Mouse (Mus musculus): ENCODE results near the gene Cfap74. TPM values are rescaled to one million over a fixed set of nuclear protein-coding genes. Genes with fewer than 3 reads are reported as not detected.

Cfap74 gene
- polyA plus RNA-seq, 1 experiment from 2014 or later = 2.1 TPM

- Histone ChIP-seq H3K9me3 (replicated peaks; ENCODE audit: control insufficient read depth, low read length) (no peaks in the 10 kb centered on the region), H3K27ac (ENCODE audit: low read length) (no peak within 1 kb of the TSS), H3K4me3 (replicated peaks; ENCODE audit: low read length) (peak within 1 kb of the TSS; percentile 43), H3K4me1 (ENCODE audit: control insufficient read depth, insufficient read depth, low read length) (no peaks in the 10 kb centered on the region), H3K27me3 (ENCODE audit: control insufficient read depth, insufficient read depth, low read length) (peaks cover 18% of the 10 kb centered on the region), H3K4me2 (ENCODE audit: low read depth, low read length) (peak within 1 kb of the TSS; percentile 75), H3K36me3 (ENCODE audit: control insufficient read depth, insufficient read depth, low read length) (no peaks in the 10 kb centered on the region), H3K9ac (ENCODE audit: low read length) (no peak within 1 kb of the TSS)
- ATAC-seq (ENCODE audit: insufficient read depth, low FRiP score) = peak; percentile 72; the same call in 1 of the 2 replicates
- under 1% methylated on average over 56 of the region's 57 CpGs for WGBS
These were observed 11.3 kb upstream of the Cfap74 start, which contains the start of gene Gabrd for GRCm38 (mm10) chr4:155397511-155398221. TSS of gene Gabrd (minus strand) at chr4:155398112.

- no peak overlapping the region for H3K27ac ChIP-seq (ENCODE audit: low read length)
- H3K4me1 ChIP-seq (ENCODE audit: control insufficient read depth, insufficient read depth, low read length) = no peaks in the 10 kb centered on the region
- WGBS = 5% methylated on average over 9 of the region's 9 CpGs
- no peaks in the 10 kb centered on the region for H3K36me3 ChIP-seq (ENCODE audit: control insufficient read depth, insufficient read depth, low read length)
- peak overlapping the region; percentile 43 for H3K4me3 ChIP-seq (replicated peaks; ENCODE audit: low read length)
- H3K9me3 ChIP-seq (replicated peaks; ENCODE audit: control insufficient read depth, low read length) = no peaks in the 10 kb centered on the region
- no peak for ATAC-seq (ENCODE audit: insufficient read depth, low FRiP score)
- peaks cover 18% of the 10 kb centered on the region for H3K27me3 ChIP-seq (ENCODE audit: control insufficient read depth, insufficient read depth, low read length)
- no peak overlapping the region for H3K9ac ChIP-seq (ENCODE audit: low read length)
- H3K4me2 ChIP-seq (ENCODE audit: low read depth, low read length) = peak overlapping the region; percentile 75
These were observed 10.8 kb upstream of the Cfap74 start for GRCm38 (mm10) chr4:155398222-155398540.

- no peaks in the 10 kb centered on the region; the same call in 1 of the 2 replicates for H3K9me3 ChIP-seq (replicated peaks; ENCODE audit: control insufficient read depth, low read length)
- no peak overlapping the region for H3K4me3 ChIP-seq (replicated peaks; ENCODE audit: low read length)
- H3K4me1 ChIP-seq (ENCODE audit: control insufficient read depth, insufficient read depth, low read length) = no peaks in the 10 kb centered on the region
- 62% methylated on average over 7 of the region's 7 CpGs for whole genome bisulfite sequencing
- no peak for ATAC-seq (ENCODE audit: insufficient read depth, low FRiP score)
- H3K9ac ChIP-seq (ENCODE audit: low read length) = no peak overlapping the region
- H3K27ac ChIP-seq (ENCODE audit: low read length) = no peak overlapping the region
- no peaks in the 10 kb centered on the region for H3K36me3 ChIP-seq (ENCODE audit: control insufficient read depth, insufficient read depth, low read length)
- H3K27me3 ChIP-seq (ENCODE audit: control insufficient read depth, insufficient read depth, low read length) = peaks cover 18% of the 10 kb centered on the region
- H3K4me2 ChIP-seq (ENCODE audit: low read depth, low read length) = no peak overlapping the region
These were observed 7.9 kb upstream of the Cfap74 start for GRCm38 (mm10) chr4:155401121-155401520.

- no peaks in the 10 kb centered on the region; the same call in 1 of the 2 replicates for H3K9me3 ChIP-seq (replicated peaks; ENCODE audit: control insufficient read depth, low read length)
- no peaks in the 10 kb centered on the region for H3K4me1 ChIP-seq (ENCODE audit: control insufficient read depth, insufficient read depth, low read length)
- no peak overlapping the region for H3K9ac ChIP-seq (ENCODE audit: low read length)
- ATAC-seq (ENCODE audit: insufficient read depth, low FRiP score) = no peak
- 84% methylated on average over 1 of the region's 1 CpGs for WGBS
- H3K27me3 ChIP-seq (ENCODE audit: control insufficient read depth, insufficient read depth, low read length) = peaks cover 10% of the 10 kb centered on the region
- no peaks in the 10 kb centered on the region for H3K36me3 ChIP-seq (ENCODE audit: control insufficient read depth, insufficient read depth, low read length)
- H3K4me3 ChIP-seq (replicated peaks; ENCODE audit: low read length) = no peak overlapping the region
- no peak overlapping the region for H3K4me2 ChIP-seq (ENCODE audit: low read depth, low read length)
- no peak overlapping the region for H3K27ac ChIP-seq (ENCODE audit: low read length)
These were observed 6.5 kb upstream of the Cfap74 start for GRCm38 (mm10) chr4:155402489-155402888.

- peak; percentile 37; the same call in 1 of the 2 replicates for ATAC-seq (ENCODE audit: insufficient read depth, low FRiP score)
- no peaks in the 10 kb centered on the region for H3K27me3 ChIP-seq (ENCODE audit: control insufficient read depth, insufficient read depth, low read length)
- H3K4me3 ChIP-seq (replicated peaks; ENCODE audit: low read length) = peak overlapping the region; percentile 55
- H3K9ac ChIP-seq (ENCODE audit: low read length) = peak overlapping the region; percentile 64; the same call in 1 of the 2 replicates
- peak overlapping the region; percentile 78 for H3K4me2 ChIP-seq (ENCODE audit: low read depth, low read length)
- H3K36me3 ChIP-seq (ENCODE audit: control insufficient read depth, insufficient read depth, low read length) = no peaks in the 10 kb centered on the region
- no peaks in the 10 kb centered on the region; the same call in 1 of the 2 replicates for H3K9me3 ChIP-seq (replicated peaks; ENCODE audit: control insufficient read depth, low read length)
- H3K4me1 ChIP-seq (ENCODE audit: control insufficient read depth, insufficient read depth, low read length) = peaks cover 5% of the 10 kb centered on the region; the same call in 1 of the 2 replicates
- H3K27ac ChIP-seq (ENCODE audit: low read length) = no peak overlapping the region
- WGBS = 1% methylated on average over 8 of the region's 8 CpGs
These were observed 314 bp upstream of the Cfap74 start for GRCm38 (mm10) chr4:155408695-155409057.

- Histone ChIP-seq H3K4me2 (ENCODE audit: low read depth, low read length) (no peak overlapping the region), H3K4me1 (ENCODE audit: control insufficient read depth, insufficient read depth, low read length) (peaks cover 5% of the 10 kb centered on the region; the same call in 1 of the 2 replicates), H3K4me3 (replicated peaks; ENCODE audit: low read length) (no peak overlapping the region), H3K36me3 (ENCODE audit: control insufficient read depth, insufficient read depth, low read length) (no peaks in the 10 kb centered on the region), H3K27me3 (ENCODE audit: control insufficient read depth, insufficient read depth, low read length) (no peaks in the 10 kb centered on the region), H3K27ac (ENCODE audit: low read length) (no peak overlapping the region), H3K9ac (ENCODE audit: low read length) (no peak overlapping the region), H3K9me3 (replicated peaks; ENCODE audit: control insufficient read depth, low read length) (no peaks in the 10 kb centered on the region)
- WGBS = 90% methylated on average over 6 of the region's 6 CpGs
- no peak for ATAC-seq (ENCODE audit: insufficient read depth, low FRiP score)
These were observed 3.1 kb downstream of the Cfap74 start for GRCm38 (mm10) chr4:155412124-155412523.

GRCm38 (mm10) chr4:155413641-155414335 lies 4.8 kb downstream of the Cfap74 start:
- ATAC-seq (ENCODE audit: insufficient read depth, low FRiP score) = no peak
- Histone ChIP-seq H3K9me3 (replicated peaks; ENCODE audit: control insufficient read depth, low read length) (no peaks in the 10 kb centered on the region), H3K36me3 (ENCODE audit: control insufficient read depth, insufficient read depth, low read length) (no peaks in the 10 kb centered on the region), H3K27me3 (ENCODE audit: control insufficient read depth, insufficient read depth, low read length) (no peaks in the 10 kb centered on the region), H3K9ac (ENCODE audit: low read length) (no peak overlapping the region), H3K4me1 (ENCODE audit: control insufficient read depth, insufficient read depth, low read length) (peaks cover 5% of the 10 kb centered on the region; the same call in 1 of the 2 replicates), H3K4me2 (ENCODE audit: low read depth, low read length) (no peak overlapping the region), H3K4me3 (replicated peaks; ENCODE audit: low read length) (no peak overlapping the region), H3K27ac (ENCODE audit: low read length) (no peak overlapping the region)
- WGBS = 83% methylated on average over 11 of the region's 11 CpGs

- no peak overlapping the region for H3K4me2 ChIP-seq (ENCODE audit: low read depth, low read length)
- H3K9ac ChIP-seq (ENCODE audit: low read length) = no peak overlapping the region
- H3K4me1 ChIP-seq (ENCODE audit: control insufficient read depth, insufficient read depth, low read length) = no peaks in the 10 kb centered on the region
- H3K4me3 ChIP-seq (replicated peaks; ENCODE audit: low read length) = no peak overlapping the region
- H3K36me3 ChIP-seq (ENCODE audit: control insufficient read depth, insufficient read depth, low read length) = no peaks in the 10 kb centered on the region
- H3K27me3 ChIP-seq (ENCODE audit: control insufficient read depth, insufficient read depth, low read length) = no peaks in the 10 kb centered on the region
- no peak for ATAC-seq (ENCODE audit: insufficient read depth, low FRiP score)
- WGBS = 72% methylated on average over 9 of the region's 9 CpGs
- no peak overlapping the region for H3K27ac ChIP-seq (ENCODE audit: low read length)
- no peaks in the 10 kb centered on the region for H3K9me3 ChIP-seq (replicated peaks; ENCODE audit: control insufficient read depth, low read length)
These were observed 5.8 kb downstream of the Cfap74 start for GRCm38 (mm10) chr4:155414656-155415235.

- H3K4me1 ChIP-seq (ENCODE audit: control insufficient read depth, insufficient read depth, low read length) = no peaks in the 10 kb centered on the region
- H3K4me2 ChIP-seq (ENCODE audit: low read depth, low read length) = no peak overlapping the region
- no peak for ATAC-seq (ENCODE audit: insufficient read depth, low FRiP score)
- no peaks in the 10 kb centered on the region for H3K36me3 ChIP-seq (ENCODE audit: control insufficient read depth, insufficient read depth, low read length)
- H3K4me3 ChIP-seq (replicated peaks; ENCODE audit: low read length) = no peak overlapping the region
- H3K27me3 ChIP-seq (ENCODE audit: control insufficient read depth, insufficient read depth, low read length) = no peaks in the 10 kb centered on the region
- 89% methylated on average over 3 of the region's 3 CpGs for WGBS
- H3K9me3 ChIP-seq (replicated peaks; ENCODE audit: control insufficient read depth, low read length) = no peaks in the 10 kb centered on the region
- H3K9ac ChIP-seq (ENCODE audit: low read length) = no peak overlapping the region
- H3K27ac ChIP-seq (ENCODE audit: low read length) = no peak overlapping the region
These were observed 11.1 kb downstream of the Cfap74 start for GRCm38 (mm10) chr4:155420137-155420536.
